ENCODE assay signal across 34 mouse cellular contexts in the genomic region with DNA sequence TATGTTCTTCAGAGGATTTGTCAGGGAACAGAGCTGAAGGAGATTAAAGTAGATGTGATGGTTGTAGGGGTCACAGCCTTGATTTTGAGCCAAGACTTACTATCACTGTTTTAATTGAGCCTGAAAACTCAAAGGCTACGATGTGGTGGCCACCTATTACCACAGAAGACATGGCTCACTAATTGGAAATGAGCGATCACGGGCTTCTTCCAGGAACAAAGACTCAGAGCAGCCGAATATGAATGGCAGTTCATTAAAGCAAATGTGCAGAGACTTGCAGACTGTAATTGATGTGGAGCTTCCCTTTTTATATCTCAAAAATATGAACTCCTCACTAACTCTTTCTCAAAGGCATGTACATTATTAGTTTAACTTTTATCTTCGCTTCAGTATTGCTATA.
DNase-seq lines count a peak whose midpoint lies in the region; ATAC-seq and TF ChIP-seq lines count a peak whose summit lies in the region.
"Had no signal": no experiment of that assay in that cellular context is flagged by ENCODE, and none has a peak within 500 bp of the region (broad histone marks: within the 10 kb centered on the region; RNA-seq: fewer than 3 reads in every experiment).

No protein-coding gene starts in this region.

- peak; percentile 24 for DNase-seq in midbrain, embryonic 14.5 days
- no peak for DNase-seq in midbrain, embryonic 10.5 days (ENCODE audit: low spot score)
- DNase-seq in layer of hippocampus, postnatal 36 days: no peak
- no peak for DNase-seq in heart, adult 2 months
- no peak for DNase-seq in urinary bladder, postnatal 25 days (ENCODE audit: low spot score)
- DNase-seq: adrenal gland, postnatal 25 days; cerebellum, adult 18-20 months; cerebellum, postnatal 10 days; gastrocnemius, adult 2 months; gastrocnemius, postnatal 36 days; heart, adult 18-20 months; heart, postnatal 10 days; kidney, adult 2 months; kidney, postnatal 36 days; left cerebral cortex, postnatal 4 days; liver, embryonic 13.5 days; lung, adult 18-20 months; lung, postnatal 4 days; right cerebral cortex, postnatal 4 days; thymus, adult 18-20 months; thymus, postnatal 25 days had no signal

- 63% methylated on average over 5 of the region's 5 CpGs for WGBS in midbrain, embryonic 14.5 days
- 80% methylated on average over 5 of the region's 5 CpGs for WGBS in midbrain, embryonic 10.5 days
- WGBS in forebrain, embryonic 13.5 days: 26% methylated on average over 5 of the region's 5 CpGs
- WGBS in midbrain, embryonic 16.5 days: 50% methylated on average over 5 of the region's 5 CpGs
- WGBS in heart, adult 2 months: 82% methylated on average over 5 of the region's 5 CpGs

- intact Hi-C loops in heart, adult 2 months (cut with DNase I): no loop called here

- no peak overlapping the region for H3K27ac ChIP-seq in midbrain, embryonic 14.5 days (replicated peaks; ENCODE audit: low read depth, low read length)
- H3K27ac ChIP-seq in midbrain, embryonic 10.5 days (replicated peaks): no peak overlapping the region
- H3K27ac ChIP-seq in forebrain, embryonic 13.5 days: no peak overlapping the region
- H3K27ac ChIP-seq in midbrain, embryonic 16.5 days (ENCODE audit: low read length): no peak overlapping the region
- H3K27ac ChIP-seq in heart, adult 2 months: no peak overlapping the region
- H3K27ac ChIP-seq: embryonic facial prominence, embryonic 15.5 days; gastrocnemius, adult 2 months; heart, embryonic 13.5 days; hindbrain, embryonic 10.5 days; layer of hippocampus, adult 2 months; limb, embryonic 15.5 days; liver, embryonic 13.5 days; neural tube, embryonic 15.5 days; stomach, postnatal 0 days had no signal

- no peak overlapping the region for H3K4me3 ChIP-seq in midbrain, embryonic 14.5 days (replicated peaks; ENCODE audit: low read depth, low read length)
- no peak overlapping the region for H3K4me3 ChIP-seq in midbrain, embryonic 10.5 days
- no peak overlapping the region for H3K4me3 ChIP-seq in forebrain, embryonic 13.5 days
- H3K4me3 ChIP-seq in midbrain, embryonic 16.5 days (ENCODE audit: low read depth, low read length): no peak overlapping the region
- no peak overlapping the region for H3K4me3 ChIP-seq in heart, adult 2 months
- H3K4me3 ChIP-seq: embryonic facial prominence, embryonic 15.5 days; gastrocnemius, adult 2 months; heart, embryonic 13.5 days; hindbrain, embryonic 10.5 days; layer of hippocampus, adult 2 months; limb, embryonic 15.5 days; liver, embryonic 13.5 days; megakaryocyte, embryonic 14.5 days; neural tube, embryonic 15.5 days had no signal

- H3K79me2 ChIP-seq in heart, adult 2 months (replicated peaks; ENCODE audit: control insufficient read depth, insufficient read depth, low read length): no peaks in the 10 kb centered on the region

- no peak for TF ChIP-seq EP300 in heart, adult 2 months (IDR thresholded peaks at IDR 0.05; ENCODE audit: insufficient read depth, low read depth, low read length)

- no peak for TF ChIP-seq POLR2A in heart, adult 2 months (IDR thresholded peaks at IDR 0.05; ENCODE audit: insufficient read depth, low read depth, low read length)

- TF ChIP-seq CTCF in heart, adult 2 months (IDR thresholded peaks at IDR 0.05): no peak

- H3K4me2 ChIP-seq in midbrain, embryonic 14.5 days (ENCODE audit: low read length): no peak overlapping the region
- 0 out of 2 replicates have a peak overlapping the region, but pooled peaks have one; percentile 2 for H3K4me2 ChIP-seq in forebrain, embryonic 13.5 days
- H3K4me2 ChIP-seq in midbrain, embryonic 16.5 days (ENCODE audit: low read length): no peak overlapping the region
- H3K4me2 ChIP-seq: embryonic facial prominence, embryonic 15.5 days; heart, embryonic 13.5 days; limb, embryonic 15.5 days; liver, embryonic 13.5 days; neural tube, embryonic 15.5 days had no signal

- no peaks in the 10 kb centered on the region for H3K4me1 ChIP-seq in midbrain, embryonic 14.5 days (ENCODE audit: control insufficient read depth, insufficient read depth, low read length)
- H3K4me1 ChIP-seq in midbrain, embryonic 10.5 days: no peaks in the 10 kb centered on the region
- H3K4me1 ChIP-seq in forebrain, embryonic 13.5 days: 0 out of 2 replicates have a peak, but pooled peaks cover 4% of the 10 kb centered on the region
- H3K4me1 ChIP-seq in midbrain, embryonic 16.5 days (ENCODE audit: control insufficient read depth, insufficient read depth, low read length): no peaks in the 10 kb centered on the region
- no peaks in the 10 kb centered on the region for H3K4me1 ChIP-seq in heart, adult 2 months (ENCODE audit: control insufficient read depth, insufficient read depth, low read length)
- H3K4me1 ChIP-seq: embryonic facial prominence, embryonic 15.5 days; heart, embryonic 13.5 days; hindbrain, embryonic 10.5 days; limb, embryonic 15.5 days; liver, embryonic 13.5 days; megakaryocyte, embryonic 14.5 days; neural tube, embryonic 15.5 days had no signal

- no peaks in the 10 kb centered on the region for H3K27me3 ChIP-seq in midbrain, embryonic 14.5 days (ENCODE audit: control insufficient read depth, insufficient read depth, low read length)
- no peaks in the 10 kb centered on the region for H3K27me3 ChIP-seq in midbrain, embryonic 10.5 days (ENCODE audit: low read depth, poor library complexity, severe bottlenecking)
- H3K27me3 ChIP-seq in forebrain, embryonic 13.5 days: no peaks in the 10 kb centered on the region
- no peaks in the 10 kb centered on the region for H3K27me3 ChIP-seq in midbrain, embryonic 16.5 days (ENCODE audit: control insufficient read depth, insufficient read depth, low read depth, low read length)
- H3K27me3 ChIP-seq in heart, adult 2 months (ENCODE audit: control insufficient read depth, insufficient read depth, low read length): no peaks in the 10 kb centered on the region
- H3K27me3 ChIP-seq: embryonic facial prominence, embryonic 15.5 days; heart, embryonic 13.5 days; limb, embryonic 15.5 days; liver, embryonic 13.5 days; megakaryocyte, embryonic 14.5 days; neural tube, embryonic 15.5 days had no signal

- H3K9ac ChIP-seq in midbrain, embryonic 14.5 days (replicated peaks; ENCODE audit: low read length): no peak overlapping the region
- no peak overlapping the region for H3K9ac ChIP-seq in forebrain, embryonic 13.5 days
- no peak overlapping the region for H3K9ac ChIP-seq in midbrain, embryonic 16.5 days (ENCODE audit: low read depth, low read length)
- no peak overlapping the region for H3K9ac ChIP-seq in heart, adult 2 months (ENCODE audit: low read depth, low read length)
- H3K9ac ChIP-seq: embryonic facial prominence, embryonic 15.5 days; heart, embryonic 13.5 days; limb, embryonic 15.5 days; liver, embryonic 13.5 days; neural tube, embryonic 15.5 days had no signal

- ATAC-seq in midbrain, embryonic 14.5 days (ENCODE audit: low FRiP score, low TSS enrichment): no peak
- ATAC-seq in forebrain, embryonic 13.5 days: peak; percentile 67
- ATAC-seq in midbrain, embryonic 16.5 days: peak; percentile 58; the same call in 1 of the 2 replicates
- ATAC-seq: CD4-positive, CD25-positive, alpha-beta regulatory T cell, adult 4 months; hindbrain, embryonic 16.5 days; lung, postnatal 0 days had no signal

- H3K36me3 ChIP-seq in midbrain, embryonic 14.5 days (ENCODE audit: control insufficient read depth, insufficient read depth, low read length): no peaks in the 10 kb centered on the region
- H3K36me3 ChIP-seq in midbrain, embryonic 10.5 days: no peaks in the 10 kb centered on the region
- H3K36me3 ChIP-seq in forebrain, embryonic 13.5 days (ENCODE audit: poor library complexity, severe bottlenecking): no peaks in the 10 kb centered on the region
- H3K36me3 ChIP-seq in midbrain, embryonic 16.5 days (ENCODE audit: control insufficient read depth, insufficient read depth, low read length): no peaks in the 10 kb centered on the region
- H3K36me3 ChIP-seq in heart, adult 2 months (ENCODE audit: control insufficient read depth, insufficient read depth, low read length): no peaks in the 10 kb centered on the region
- H3K36me3 ChIP-seq: embryonic facial prominence, embryonic 15.5 days; heart, embryonic 13.5 days; hindbrain, embryonic 10.5 days; limb, embryonic 15.5 days; liver, embryonic 13.5 days; neural tube, embryonic 15.5 days had no signal

- no peaks in the 10 kb centered on the region for H3K9me3 ChIP-seq in midbrain, embryonic 14.5 days (ENCODE audit: control insufficient read depth, low read length)
- no peaks in the 10 kb centered on the region for H3K9me3 ChIP-seq in midbrain, embryonic 10.5 days (replicated peaks)
- no peaks in the 10 kb centered on the region for H3K9me3 ChIP-seq in forebrain, embryonic 13.5 days (replicated peaks)
- no peaks in the 10 kb centered on the region for H3K9me3 ChIP-seq in midbrain, embryonic 16.5 days (replicated peaks; ENCODE audit: control insufficient read depth, low read length, poor library complexity, severe bottlenecking)
- H3K9me3 ChIP-seq: embryonic facial prominence, embryonic 15.5 days; heart, embryonic 13.5 days; hindbrain, embryonic 10.5 days; limb, embryonic 15.5 days; liver, embryonic 13.5 days; neural tube, embryonic 15.5 days had no signal
